Mouse (Mus musculus) pancreas, adult 10 weeks (tissue): Measurements from ENCODE around the gene Tbl3. TPM values are rescaled to one million over a fixed set of nuclear protein-coding genes. Genes with fewer than 3 reads are reported as not detected.

Experiments
- polyA plus RNA-seq: library from polyadenylated mRNA; stranded (reverse); fragments of 350-450 nt; fragmentation: Illumina TruSeq; extraction: RNeasy Lipid Tissue Mini Kit (QIAGEN cat#74804); gene quantifications from one replicate; pipeline ENCODE4 v1.2.3, GENCODE M21; 2015; ENCODE audit warnings: low read depth, low replicate concordance; ENCODE audit not compliant: insufficient read depth

Tbl3 gene
- polyA plus RNA-seq: 6.0 TPM

DNA sequence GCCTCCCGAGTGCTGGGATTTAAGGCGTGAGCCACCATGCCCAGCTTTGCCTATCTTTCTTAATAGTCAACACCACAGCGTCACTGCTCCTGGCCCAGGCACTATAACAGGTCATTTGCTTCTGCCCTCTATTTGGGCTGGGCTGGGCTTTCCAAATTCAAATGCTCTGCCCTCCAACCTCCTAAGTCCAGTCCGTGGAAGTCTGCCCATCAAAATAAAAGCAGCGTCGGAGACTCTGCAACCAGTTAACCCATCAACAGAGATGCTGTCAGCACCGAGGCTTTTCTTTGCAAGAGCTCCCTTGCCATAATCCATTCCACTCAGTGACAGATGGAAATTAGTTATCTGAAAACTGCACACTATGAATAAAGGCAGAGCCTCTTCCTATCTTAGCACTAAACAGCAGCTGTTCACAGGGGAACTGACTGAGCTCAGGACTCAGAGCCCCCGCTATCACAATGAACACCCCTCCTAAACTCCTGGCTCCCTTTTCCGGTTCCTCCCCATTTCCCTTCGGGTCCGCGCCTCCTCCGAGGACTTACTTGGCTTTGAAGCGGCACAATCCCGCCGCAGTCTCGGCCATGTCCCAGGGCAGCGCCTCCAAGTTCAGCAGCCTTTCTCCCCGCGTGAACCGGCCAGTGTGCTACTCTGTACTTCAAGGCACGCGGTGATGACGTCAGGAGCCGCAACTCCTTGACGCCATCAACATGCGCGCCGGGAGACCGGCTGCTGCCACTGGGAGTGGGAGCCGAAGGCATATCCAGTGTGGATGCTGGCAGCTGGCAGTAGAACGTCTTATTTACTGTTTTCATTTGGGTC lies at the start of gene Tbl3:
Tbl3 (minus strand) TSS at position 679 of the 819 bp plus-strand sequence.

GRCm38 (mm10) chr17:24752415-24753394 lies 45.2 kb upstream of the Tbl3 start, which contains the start of gene Hs3st6:
Gene Hs3st6, plus strand, starts transcription at chr17:24752988.

DNA sequence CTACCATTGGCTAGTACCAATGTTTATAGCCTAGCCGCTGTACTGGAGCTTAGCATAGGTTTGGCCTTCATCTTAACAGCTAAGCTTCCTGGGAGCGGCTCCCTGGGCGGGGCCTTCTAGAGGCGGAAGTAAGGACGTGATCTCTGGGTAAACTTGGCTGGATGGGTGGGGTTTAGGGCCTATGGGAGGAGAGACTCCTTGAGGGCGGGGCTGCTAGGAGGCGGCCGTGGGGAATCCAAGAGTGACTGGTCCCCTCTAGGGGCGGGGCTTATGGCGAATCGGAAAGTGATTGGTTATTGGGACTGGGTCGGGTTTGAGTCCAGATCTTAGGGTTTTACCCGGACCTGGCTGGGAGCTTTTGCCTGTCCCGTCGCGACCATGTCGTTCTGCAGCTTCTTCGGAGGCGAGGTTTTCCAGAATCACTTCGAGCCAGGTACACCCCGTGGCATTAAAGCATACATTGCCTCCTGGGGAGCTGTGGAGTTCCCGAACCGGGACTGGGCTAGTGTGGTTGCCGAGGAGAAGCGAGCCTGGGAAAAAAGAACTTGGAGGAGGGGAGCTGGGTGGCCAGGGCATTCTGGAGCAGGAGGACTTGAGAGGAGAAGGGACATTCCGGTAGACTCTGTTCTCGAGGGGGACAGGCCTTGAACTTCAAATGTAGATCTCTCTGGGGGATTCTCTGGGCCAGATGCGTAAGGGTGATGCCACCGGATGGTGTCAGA lies 29.0 kb upstream of the Tbl3 start, which contains the start of gene Msrb1:
Msrb1 (plus strand) TSS at position 313 of the 722 bp plus-strand sequence.

GRCm38 (mm10) chr17:24727618-24728017 lies 20.2 kb upstream of the Tbl3 start, which contains the start of gene Rpl3l:
Gene Rpl3l, plus strand, starts transcription at chr17:24727820.

GRCm38 (mm10) chr17:24724184-24724583 lies 16.7 kb upstream of the Tbl3 start, which contains the start of gene Ndufb10:
Gene Ndufb10, minus strand, starts transcription at chr17:24724478.

DNA sequence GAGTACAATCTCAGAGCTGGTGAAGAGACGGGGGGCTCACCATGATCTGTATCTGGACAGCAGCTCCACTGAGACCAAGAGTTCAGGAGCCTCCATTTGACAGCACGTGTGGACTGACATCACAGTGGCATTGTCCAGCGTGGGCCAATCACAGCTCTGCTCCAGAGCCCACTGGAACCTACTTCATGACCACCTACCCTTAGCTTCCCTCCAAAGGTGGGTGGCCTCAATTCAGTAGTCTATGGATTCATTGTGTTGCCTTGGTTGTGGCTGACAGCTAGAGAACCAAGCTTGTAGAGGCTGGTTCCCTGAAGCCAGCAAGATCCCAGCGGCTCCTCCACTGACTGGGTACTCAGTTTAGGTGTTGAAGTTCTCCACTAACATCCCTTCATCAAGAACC lies 10.5 kb upstream of the Tbl3 start, which contains the start of the genes Rnf151 and Rps2:
Rnf151 (minus strand) TSS at position 121 of the 400 bp plus-strand sequence.
Rps2 (plus strand) TSS at position 174 of the 400 bp plus-strand sequence.

GRCm38 (mm10) chr17:24696011-24696697 lies 11.3 kb downstream of the Tbl3 start, which contains the start of the genes Gfer and Noxo1:
Gene Gfer, minus strand, starts transcription at chr17:24696156.
Gene Noxo1, plus strand, starts transcription at chr17:24696234.

DNA sequence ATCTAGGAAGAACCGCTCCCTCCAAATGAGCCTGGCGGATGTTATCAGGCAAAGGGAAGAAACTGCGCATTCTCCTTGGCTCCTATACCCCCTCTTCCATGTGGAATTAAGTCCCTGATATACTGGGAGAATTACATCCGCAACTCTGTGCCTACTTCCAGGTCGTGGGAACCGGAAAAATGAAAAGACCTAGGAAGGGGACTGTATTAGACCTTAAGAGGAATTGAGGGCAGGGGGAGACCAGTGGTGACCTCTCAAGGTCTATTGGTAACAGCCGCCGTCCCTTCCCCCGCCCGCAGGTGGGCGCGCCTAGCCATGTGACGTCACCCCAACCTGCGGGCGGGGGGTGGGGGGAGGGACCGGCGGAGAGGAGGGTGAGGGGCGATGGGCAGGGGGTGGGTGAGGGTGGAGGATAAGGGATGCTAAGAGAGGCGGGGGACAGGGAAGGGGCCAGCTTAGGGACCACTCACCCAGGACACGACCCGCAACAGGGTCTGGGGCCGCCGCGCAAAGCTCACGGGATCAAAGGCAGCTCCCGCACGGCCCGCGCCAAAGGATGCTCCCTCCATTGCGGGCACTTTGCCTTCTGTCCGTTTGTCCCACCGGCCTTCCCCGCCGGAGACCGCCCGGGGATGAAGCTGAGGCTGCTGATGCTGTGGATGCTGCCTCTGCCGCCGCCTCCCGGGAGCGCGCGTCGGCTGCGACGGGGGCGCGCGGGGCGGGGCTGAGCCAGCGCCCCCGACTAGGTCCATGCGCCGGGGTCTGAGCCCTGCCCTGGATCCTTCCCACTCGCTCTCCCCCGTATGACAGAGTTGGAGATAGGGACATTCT lies 18.0 kb downstream of the Tbl3 start, which contains the start of gene Syngr3:
Syngr3 (minus strand) TSS at position 705 of the 831 bp plus-strand sequence.

DNA sequence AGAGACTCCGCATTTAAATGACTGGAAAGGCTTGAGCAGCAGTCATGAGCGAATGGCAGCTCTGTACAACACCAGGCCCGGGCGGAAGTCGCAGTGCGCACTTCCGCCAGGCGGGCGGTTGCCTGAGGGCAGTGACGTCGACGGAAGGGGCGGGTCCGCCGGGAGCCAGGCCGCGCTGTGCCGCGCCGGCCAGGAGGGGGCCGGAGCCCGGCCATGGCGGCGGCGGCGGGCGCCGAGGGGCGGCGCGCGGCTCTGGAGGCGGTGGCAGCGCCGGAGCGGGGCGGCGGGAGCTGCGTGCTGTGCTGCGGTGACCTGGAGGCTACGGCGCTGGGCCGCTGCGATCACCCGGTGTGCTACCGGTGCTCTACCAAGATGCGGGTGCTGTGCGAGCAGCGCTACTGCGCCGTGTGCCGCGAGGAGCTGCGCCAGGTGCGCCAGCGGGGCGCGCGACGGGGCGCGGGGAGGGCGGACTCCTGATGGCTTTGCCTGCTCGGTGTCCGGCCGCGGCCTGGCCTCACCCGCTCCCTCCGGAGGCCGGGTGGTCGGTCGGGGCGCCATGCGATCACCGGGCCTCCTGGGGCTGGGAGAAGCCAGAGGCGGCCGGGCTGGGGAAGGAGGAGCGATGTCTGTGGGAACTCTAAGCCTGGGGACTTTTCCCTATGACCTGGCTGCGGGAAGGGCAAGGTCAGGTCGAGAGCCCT lies 37.8 kb downstream of the Tbl3 start, which contains the start of gene Zfp598:
Zfp598 (plus strand) TSS at position 143 of the 701 bp plus-strand sequence.

GRCm38 (mm10) chr17:24658017-24658758 lies 49.3 kb downstream of the Tbl3 start, which contains the start of gene Npw:
Gene Npw, minus strand, starts transcription at chr17:24658457.

GRCm38 (mm10) chr17:24650070-24650616 lies 57.3 kb downstream of the Tbl3 start, which contains the start of gene Slc9a3r2:
Gene Slc9a3r2, minus strand, starts transcription at chr17:24650327.

Other genes starting within 250 kb of the Tbl3 start
- gene E4f1, start 237.3 kb downstream of the Tbl3 start, polyA plus RNA-seq: 22.8 TPM
- 5.2 TPM for gene Pgp, start 237.3 kb downstream of the Tbl3 start, polyA plus RNA-seq
- not detected for gene Bricd5, start 233.8 kb downstream of the Tbl3 start, polyA plus RNA-seq
- gene Mlst8, start 228.6 kb downstream of the Tbl3 start, polyA plus RNA-seq: 3.5 TPM
- 0.26 TPM for gene Caskin1, start 219.1 kb downstream of the Tbl3 start, polyA plus RNA-seq
- 28.2 TPM for gene Traf7, start 179.7 kb downstream of the Tbl3 start, polyA plus RNA-seq
- gene Rab26, start 173.4 kb downstream of the Tbl3 start, polyA plus RNA-seq: 35.0 TPM
- 26.9 TPM for gene Pkd1, start 157.8 kb downstream of the Tbl3 start, polyA plus RNA-seq
- gene Tsc2, start 75.0 kb downstream of the Tbl3 start, polyA plus RNA-seq: 50.0 TPM
- 3.5 TPM for gene Nthl1, start 75.0 kb downstream of the Tbl3 start, polyA plus RNA-seq
- 48.3 TPM for gene Slc9a3r2, start 57.3 kb downstream of the Tbl3 start, polyA plus RNA-seq
- gene Npw, start 49.2 kb downstream of the Tbl3 start, polyA plus RNA-seq: 1.6 TPM
- 21.6 TPM for gene Zfp598, start 38.0 kb downstream of the Tbl3 start, polyA plus RNA-seq
- gene Syngr3, start 17.7 kb downstream of the Tbl3 start, polyA plus RNA-seq: 0.44 TPM
- gene Gfer, start 11.5 kb downstream of the Tbl3 start, polyA plus RNA-seq: 10.7 TPM
- gene Noxo1, start 11.4 kb downstream of the Tbl3 start, polyA plus RNA-seq: 1.6 TPM
- gene Rnf151, start 10.4 kb upstream of the Tbl3 start, polyA plus RNA-seq: not detected
- gene Rps2, start 10.5 kb upstream of the Tbl3 start, polyA plus RNA-seq: 538 TPM
- 66.2 TPM for gene Ndufb10, start 16.8 kb upstream of the Tbl3 start, polyA plus RNA-seq
- gene Rpl3l, start 20.2 kb upstream of the Tbl3 start, polyA plus RNA-seq: not detected
- 68.8 TPM for gene Msrb1, start 29.0 kb upstream of the Tbl3 start, polyA plus RNA-seq
- 1.0 TPM for gene Hs3st6, start 45.3 kb upstream of the Tbl3 start, polyA plus RNA-seq
- gene Meiob, start 96.6 kb upstream of the Tbl3 start, polyA plus RNA-seq: not detected
- gene Hagh, start 132.5 kb upstream of the Tbl3 start, polyA plus RNA-seq: 23.1 TPM
- 3.8 TPM for gene Fahd1, start 142.7 kb upstream of the Tbl3 start, polyA plus RNA-seq
- 3.4 TPM for gene Igfals, start 158.3 kb upstream of the Tbl3 start, polyA plus RNA-seq
- gene Nubp2, start 178.7 kb upstream of the Tbl3 start, polyA plus RNA-seq: 8.6 TPM
- gene Spsb3, start 179.0 kb upstream of the Tbl3 start, polyA plus RNA-seq: 7.3 TPM
- gene Eme2, start 187.4 kb upstream of the Tbl3 start, polyA plus RNA-seq: 8.7 TPM
- gene Mrps34, start 187.5 kb upstream of the Tbl3 start, polyA plus RNA-seq: 13.1 TPM
- 3.3 TPM for gene Nme3, start 188.8 kb upstream of the Tbl3 start, polyA plus RNA-seq
- 42.5 TPM for gene Mapk8ip3, start 229.3 kb upstream of the Tbl3 start, polyA plus RNA-seq